Mouse (Mus musculus) embryo, embryonic 11 days (tissue): ENCODE measurements around the gene Gm7138.
A peak's percentile ranks its signal among the peaks of the same experiment; 100 is the strongest.
"Not testable (repeated sequence)": the region's sequence is repeated elsewhere in the genome, so short reads cannot be mapped to it uniquely, and the experiment has no call there.

ENCODE experiments used
- DNase-seq: peaks from one replicate; pipeline ENCODE4 v3.0.0-alpha.2; 2015

Gm7138 gene

DNA sequence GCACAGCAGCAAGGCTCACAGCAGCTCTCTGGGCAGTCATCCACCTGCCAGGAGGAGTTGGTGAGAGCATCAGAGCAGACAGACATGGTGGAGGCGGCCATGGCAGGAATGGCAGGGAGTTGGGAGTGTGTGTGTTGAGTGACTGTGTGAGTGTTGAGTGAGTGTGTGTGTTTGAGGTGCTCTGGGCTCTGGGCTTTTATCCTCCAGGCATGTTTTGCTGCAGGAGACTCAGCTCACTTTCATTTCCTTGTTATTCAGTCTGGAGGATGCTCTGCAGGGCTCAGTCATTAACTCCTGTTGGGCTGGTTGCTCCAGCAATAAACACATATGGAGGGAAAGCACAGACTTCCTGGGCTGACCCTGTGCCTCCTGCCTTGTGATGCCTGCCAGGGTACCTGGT is at the start of gene Gm7138:
TSS of gene Gm7138 (minus strand) at position 101 of the 400 bp plus-strand sequence.
- not testable (repeated sequence) for DNase-seq

DNA sequence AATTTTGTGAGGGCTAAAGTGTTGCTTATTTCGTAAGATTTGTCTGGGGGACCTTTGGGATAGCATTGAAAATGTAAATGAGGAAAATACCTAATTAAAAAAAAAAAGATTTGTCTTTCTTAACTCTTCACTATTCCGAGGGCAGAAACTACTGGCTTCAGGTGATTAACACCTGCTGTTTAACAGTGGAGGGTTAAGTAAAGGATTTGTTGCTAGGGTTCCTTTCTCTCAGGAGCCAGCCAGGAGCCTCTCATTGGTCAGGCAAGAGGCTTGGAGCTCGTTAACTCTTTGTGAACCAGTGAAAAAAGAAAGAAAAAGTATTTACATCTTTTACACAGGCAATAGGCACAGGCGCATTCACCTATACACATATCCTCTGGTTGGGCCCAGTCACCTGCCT is 42.5 kb upstream of the Gm7138 start:
- no peak for DNase-seq

DNA sequence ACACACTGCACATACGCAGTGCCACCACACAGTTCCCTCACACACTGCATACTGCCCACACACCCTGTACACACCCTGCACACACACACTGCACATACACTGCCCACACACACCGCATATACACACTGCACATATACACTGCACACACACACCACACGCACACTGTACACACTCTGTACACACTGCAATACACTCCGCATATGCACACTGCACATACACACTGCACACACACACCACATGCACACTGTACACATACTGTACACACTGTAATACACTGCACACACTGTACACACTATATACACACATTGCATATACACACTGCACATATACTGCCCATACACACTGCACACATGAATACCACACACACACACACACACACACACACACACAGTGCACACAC is 41.8 kb upstream of the Gm7138 start:
- no peak for DNase-seq

DNA sequence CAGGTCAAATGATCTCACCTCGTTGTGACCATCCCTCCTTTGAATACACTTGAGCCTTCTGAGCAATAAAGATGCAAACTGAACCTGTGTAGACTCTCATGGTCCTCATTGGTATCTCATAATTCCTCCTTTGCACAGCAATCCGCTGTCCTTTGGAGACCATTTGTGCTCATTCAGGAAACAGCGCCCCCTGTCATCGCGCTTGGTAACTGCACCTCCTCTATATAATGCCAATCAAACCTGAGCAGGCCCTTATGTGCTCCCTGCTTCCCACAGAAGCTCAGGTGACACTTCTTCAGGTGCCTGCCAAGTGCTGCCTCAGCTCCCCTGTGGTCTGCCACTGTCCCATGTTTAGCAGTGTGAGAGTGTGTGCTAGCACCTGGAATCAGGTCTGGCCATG is 38.8 kb upstream of the Gm7138 start:
- DNase-seq = peak; percentile 45

DNA sequence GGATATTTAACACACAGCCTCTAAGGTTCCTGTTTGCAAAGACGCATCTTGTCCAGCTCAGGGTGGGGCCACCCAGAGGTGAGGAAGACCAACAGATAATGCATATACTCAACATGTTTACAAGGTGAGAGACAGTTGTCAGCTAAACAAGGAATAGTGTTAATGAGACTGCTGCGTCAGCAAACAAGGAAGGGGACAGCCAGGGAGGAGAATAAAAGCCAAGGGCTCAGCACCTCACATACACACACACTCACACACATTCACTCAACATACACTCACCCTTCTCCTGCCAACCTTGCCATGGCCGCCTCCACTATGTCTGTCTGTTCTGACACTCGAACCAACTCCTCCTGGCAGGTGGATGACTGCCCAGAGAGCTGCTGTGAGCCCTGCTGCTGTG is 37.6 kb upstream of the Gm7138 start, which contains the start of gene Gm2696:
TSS of gene Gm2696 (plus strand) at position 301 of the 400 bp plus-strand sequence.
- DNase-seq = no peak

DNA sequence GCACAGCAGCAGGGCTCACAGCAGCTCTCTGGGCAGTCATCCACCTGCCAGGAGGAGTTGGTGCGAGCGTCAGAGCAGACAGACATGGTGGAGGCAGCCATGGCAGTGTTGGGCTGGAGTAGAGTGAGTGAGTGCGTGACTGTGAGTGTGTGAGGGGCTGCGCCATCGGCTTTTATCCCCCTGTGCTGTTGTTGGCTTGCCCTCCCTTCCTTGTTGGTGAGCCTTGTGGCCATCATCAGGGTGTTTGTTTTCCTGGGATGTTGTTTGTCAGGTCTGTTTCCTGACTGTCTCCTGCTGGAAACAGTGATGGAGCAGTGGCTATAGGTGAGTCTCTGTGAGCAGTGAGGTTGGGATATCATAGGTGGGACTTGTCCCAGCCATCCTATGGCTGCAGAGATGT is 35.0 kb upstream of the Gm7138 start, which contains the start of gene Gm9507:
TSS of gene Gm9507 (minus strand) at position 101 of the 400 bp plus-strand sequence.
- DNase-seq = no peak

DNA sequence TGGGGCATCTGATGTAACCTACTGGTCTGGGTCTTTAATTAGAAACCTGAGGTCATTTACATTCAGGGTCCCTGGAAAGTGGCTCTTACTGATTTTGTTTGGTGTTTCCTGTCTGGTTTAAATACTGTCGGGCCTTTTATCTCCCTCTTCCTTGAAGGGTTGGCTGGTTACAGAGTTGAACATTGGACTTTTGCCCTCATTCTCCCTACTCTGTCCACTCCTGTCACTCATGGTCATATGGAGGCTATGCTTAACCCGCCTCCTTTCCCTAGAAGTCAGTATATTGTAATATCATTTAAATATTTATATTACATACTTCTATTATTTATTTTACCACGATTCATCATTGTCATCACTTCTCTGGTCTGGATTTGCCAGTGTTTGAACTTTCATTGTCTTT is 27.4 kb upstream of the Gm7138 start:
- no peak for DNase-seq

DNA sequence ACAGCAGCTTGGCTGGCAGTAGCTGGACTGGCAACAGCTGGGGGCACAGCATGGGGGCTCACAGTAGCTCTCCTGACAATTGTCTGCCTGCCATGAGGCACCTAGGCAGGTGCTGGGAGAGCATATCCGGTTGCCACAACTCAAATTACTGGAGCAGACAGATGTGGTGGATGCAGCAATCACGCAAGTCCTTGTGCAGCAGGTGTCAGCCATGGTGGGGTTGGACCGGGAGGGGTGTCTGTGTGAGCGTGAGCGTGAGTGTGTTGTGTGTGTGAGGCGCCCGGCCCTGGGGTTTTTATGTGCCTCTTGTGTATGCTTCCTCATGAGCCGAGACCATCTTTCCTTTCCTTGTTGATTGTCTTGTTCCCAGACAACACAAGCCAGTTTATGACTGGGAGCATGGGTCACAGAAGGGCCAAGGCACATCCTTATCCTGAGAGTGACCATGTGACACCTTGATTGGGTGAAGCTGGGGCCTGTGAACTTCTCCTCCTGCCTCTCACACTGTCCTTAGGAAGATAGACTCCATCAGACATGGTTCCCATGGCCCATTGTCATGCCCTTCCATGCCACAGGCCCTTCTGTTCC is 22.3 kb upstream of the Gm7138 start, which contains the start of gene Gm19668:
TSS of gene Gm19668 (minus strand) at position 213 of the 588 bp plus-strand sequence.
- DNase-seq = no peak

DNA sequence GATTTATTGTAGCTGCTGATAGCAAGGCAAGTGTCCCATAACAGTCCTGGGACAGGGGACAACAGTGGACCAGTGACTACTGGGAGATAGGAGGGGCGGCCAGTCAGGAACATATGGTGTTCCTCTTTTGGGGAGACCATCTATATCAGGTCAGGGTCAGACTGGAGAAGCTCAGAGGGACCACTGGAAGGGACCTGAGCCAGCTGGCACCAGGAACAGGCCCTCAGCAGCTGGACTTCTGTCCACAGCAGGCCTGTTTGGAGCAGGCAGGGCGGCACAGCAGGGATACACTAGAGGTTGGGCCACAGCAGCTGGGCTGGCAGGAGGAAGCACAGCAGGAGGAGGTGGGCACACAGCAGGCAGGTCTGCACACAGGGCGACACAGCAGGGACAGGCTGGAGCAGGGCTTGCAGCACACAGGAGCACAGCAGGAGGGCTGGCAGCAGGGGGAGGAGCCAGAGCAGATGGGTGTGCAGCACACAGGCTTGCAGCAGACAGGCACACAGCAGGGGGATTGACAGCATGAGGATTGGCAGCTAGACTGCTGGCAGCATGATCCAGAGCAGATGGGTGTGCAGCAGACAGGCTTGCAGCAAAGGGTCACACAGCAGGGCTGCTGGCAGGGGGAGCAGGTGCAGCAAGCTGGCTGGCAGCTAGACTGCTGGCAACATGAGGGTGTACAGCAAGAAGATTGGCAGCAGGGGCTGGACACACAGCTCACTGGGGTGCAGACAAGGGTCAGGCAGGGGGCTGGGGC is 21.6 kb upstream of the Gm7138 start:
- not testable (repeated sequence) for DNase-seq

DNA sequence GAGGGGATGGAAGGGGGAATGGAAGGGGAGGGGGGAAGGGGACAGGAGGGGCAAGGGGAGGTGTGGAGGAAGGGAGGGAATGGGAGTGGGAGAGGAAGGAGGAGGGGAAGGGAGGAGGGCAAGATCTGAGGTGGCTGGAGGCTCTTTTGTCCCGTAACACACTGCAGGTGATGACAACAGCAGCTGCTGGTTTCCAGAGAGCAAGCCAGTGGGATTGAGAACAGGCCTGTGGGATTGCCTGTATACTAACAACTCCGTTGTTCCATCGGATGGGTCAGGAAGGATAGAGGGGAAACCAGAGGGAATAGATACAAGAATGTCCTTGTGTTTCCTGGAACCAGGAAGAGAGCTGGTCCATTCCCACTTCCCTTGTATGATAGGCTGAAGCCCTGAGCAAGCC is 20.9 kb upstream of the Gm7138 start:
- no peak for DNase-seq

DNA sequence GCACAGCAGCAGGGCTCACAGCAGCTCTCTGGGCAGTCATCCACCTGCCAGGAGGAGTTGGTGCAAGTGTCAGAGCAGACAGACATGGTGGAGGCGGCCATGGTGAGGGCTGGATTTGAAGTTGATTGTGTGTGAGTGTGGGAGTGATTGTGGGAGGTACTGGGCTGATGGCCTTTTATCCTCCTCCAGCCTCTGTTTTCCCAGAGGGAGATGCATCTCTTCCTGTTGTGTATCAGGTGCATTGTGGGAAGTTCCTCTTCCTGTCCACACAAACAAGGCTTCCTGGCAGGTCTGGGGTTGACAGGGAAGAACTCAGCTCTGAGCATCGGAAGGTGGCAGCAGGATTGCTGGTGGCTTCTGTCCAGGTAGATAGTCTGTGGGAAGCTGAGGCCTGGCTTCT is 18.2 kb upstream of the Gm7138 start, which contains the start of gene Gm9639:
TSS of gene Gm9639 (minus strand) at position 101 of the 400 bp plus-strand sequence.
- no peak for DNase-seq

DNA sequence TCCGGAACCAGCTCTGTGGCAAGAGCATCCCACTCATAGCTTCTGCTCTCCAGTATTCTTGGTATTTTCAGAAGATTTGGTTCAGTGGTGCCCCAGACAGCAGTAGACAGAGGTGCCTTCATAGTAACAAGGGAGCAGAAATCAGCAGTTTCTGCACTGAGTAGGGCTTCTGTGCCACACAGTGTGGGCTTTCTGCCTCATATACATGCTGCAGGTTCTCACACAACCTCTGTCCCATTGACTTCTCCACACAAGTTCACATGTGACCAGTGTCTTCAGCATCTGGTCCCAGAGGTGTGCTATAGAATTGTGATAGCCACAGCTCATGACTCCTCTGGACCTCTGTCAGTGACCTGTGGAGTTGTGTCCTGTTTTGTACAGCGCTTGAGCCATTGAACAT is 11.9 kb upstream of the Gm7138 start:
- no peak for DNase-seq

DNA sequence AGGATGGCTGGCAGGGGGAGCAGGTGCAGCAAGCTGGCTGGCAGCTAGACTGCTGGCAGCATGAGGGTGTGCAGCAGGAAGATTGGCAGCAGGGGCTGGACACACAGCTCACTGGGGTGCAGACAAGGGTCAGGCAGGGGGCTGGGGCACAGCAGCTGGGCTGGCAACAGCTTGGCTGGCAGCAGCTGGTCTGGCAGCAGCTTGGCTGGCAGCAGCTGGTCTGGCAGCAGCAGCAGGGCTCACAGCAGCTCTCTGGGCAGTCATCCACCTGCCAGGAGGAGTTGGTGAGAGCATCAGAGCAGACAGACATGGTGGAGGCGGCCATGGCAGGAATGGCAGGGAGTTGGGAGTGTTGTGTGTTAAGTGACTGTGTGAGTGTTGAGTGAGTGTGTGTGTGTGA is 11.1 kb upstream of the Gm7138 start, which contains the start of gene Gm7137:
TSS of gene Gm7137 (minus strand) at position 325 of the 400 bp plus-strand sequence.
- not testable (repeated sequence) for DNase-seq

DNA sequence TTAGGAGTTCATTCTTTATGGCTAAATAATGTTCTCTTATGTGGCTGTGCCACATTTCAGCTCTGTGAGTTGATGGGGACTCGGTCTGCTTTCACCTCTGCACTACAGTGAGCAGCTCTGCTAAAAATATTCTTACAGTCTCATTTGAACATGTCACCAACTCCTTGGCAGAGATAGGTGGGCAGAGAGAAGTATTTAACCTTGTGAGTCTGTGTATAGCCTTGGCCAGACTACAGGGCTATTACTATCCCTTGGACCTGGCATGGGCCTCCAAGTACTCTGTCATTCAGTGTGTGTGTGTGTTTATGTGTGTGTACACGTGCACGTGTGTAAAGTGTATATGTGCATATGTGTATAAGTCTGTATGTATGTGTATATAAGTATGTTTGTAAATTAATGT is 6.7 kb upstream of the Gm7138 start:
- not testable (repeated sequence) for DNase-seq

DNA sequence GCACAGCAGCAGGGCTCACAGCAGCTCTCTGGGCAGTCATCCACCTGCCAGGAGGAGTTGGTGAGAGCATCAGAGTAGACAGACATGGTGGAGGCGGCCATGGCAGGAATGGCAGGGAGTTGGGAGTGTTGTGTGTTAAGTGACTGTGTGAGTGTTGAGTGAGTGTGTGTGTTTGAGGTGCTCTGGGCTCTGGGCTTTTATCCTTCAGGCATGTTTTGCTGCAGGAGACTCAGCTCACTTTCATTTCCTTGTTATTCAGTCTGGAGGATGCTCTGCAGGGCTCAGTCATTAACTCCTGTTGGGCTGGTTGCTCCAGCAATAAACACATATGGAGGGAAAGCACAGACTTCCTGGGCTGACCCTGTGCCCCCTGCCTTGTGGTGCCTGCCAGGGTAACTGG is 5.7 kb upstream of the Gm7138 start, which contains the start of gene Gm3250:
TSS of gene Gm3250 (minus strand) at position 101 of the 400 bp plus-strand sequence.
- not testable (repeated sequence) for DNase-seq

DNA sequence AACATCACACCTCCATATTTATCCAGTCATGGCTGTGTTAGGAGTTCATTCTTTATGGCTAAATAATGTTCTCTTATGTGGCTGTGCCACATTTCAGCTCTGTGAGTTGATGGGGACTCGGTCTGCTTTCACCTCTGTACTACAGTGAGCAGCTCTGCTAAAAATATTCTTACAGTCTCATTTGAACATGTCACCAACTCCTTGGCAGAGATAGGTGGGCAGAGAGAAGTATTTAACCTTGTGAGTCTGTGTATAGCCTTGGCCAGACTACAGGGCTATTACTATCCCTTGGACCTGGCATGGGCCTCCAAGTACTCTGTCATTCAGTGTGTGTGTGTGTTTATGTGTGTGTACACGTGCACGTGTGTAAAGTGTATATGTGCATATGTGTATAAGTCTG is 4.6 kb downstream of the Gm7138 start:
- not testable (repeated sequence) for DNase-seq

DNA sequence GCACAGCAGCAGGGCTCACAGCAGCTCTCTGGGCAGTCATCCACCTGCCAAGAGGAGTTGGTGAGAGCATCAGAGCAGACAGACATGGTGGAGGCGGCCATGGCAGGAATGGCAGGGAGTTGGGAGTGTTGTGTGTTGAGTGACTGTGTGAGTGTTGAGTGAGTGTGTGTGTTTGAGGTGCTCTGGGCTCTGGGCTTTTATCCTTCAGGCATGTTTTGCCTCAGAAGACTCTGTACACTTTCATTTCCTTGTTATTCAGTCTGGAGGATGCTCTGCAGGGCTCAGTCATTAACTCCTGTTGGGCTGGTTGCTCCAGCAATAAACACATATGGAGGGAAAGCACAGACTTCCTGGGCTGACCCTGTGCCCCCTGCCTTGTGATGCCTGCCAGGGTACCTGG is 5.5 kb downstream of the Gm7138 start, which contains the start of gene Gm3238:
TSS of gene Gm3238 (minus strand) at position 101 of the 400 bp plus-strand sequence.
- DNase-seq = not testable (repeated sequence)

DNA sequence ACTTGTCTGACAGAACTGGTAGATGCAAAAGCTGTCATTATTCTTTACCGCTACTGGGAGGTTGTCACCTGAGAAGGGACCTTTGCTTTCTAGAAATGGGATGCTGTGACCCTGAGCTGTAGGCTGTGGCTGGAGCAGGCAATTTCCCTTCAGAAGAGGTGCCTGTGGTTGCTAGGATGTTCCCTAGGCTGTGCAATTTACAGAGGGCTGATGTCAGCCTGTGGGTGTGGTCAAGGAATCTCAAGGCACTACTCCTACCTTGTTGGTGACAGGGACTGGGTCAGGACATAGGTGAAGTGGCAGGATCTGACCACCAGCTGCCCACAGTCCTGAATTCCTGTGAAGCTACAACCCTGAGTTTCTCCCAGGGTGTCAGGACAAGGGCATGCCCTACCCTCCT is 7.0 kb downstream of the Gm7138 start:
- no peak for DNase-seq

DNA sequence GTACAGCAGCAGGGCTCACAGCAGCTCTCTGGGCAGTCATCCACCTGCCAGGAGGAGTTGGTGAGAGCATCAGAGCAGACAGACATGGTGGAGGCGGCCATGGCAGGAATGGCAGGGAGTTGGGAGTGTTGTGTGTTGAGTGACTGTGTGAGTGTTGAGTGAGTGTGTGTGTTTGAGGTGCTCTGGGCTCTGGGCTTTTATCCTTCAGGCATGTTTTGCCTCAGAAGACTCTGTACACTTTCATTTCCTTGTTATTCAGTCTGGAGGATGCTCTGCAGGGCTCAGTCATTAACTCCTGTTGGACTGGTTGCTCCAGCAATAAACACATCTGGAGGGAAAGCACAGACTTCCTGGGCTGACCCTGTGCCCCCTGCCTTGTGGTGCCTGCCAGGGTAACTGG is 17.2 kb downstream of the Gm7138 start, which contains the start of gene Gm3233:
TSS of gene Gm3233 (minus strand) at position 101 of the 400 bp plus-strand sequence.
- not testable (repeated sequence) for DNase-seq

DNA sequence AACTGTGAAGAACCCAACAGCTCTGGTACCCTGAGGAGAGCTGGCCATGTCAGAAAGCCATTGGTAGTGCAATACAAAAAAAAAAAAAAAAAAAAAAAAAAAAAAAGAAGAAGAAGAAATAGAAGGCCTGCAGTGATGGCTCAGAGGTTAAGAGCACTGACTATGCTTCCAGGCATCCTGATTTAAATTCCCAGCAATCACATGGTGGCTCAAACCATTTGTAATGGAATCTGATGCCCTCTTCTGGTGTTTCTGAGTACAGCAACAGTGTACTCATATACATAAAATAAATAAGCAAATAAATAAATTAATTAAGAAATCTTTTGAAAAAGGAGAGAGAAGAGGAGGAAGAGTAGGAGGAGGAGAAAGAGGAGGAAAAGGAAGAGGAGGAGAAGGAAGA is 23.3 kb downstream of the Gm7138 start:
- no peak for DNase-seq

DNA sequence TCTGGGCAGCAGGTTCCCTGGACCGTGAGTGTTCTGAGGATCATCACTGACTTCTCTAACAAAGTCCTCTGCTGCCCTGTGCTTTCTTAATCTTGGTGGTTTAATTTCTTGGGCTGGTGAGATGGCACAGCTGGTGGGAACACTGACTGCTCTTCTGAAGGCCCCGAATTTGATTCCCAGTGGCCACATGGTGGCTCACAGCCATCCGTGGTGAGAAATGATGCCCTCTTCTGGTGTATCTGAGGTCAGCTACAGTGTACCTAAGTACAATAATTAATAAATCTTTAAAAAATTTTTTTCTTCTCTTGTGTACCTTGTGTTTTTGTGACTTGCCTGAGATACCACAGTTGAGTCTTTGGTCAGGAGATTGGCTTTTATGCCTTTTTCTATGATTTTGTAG is 24.4 kb downstream of the Gm7138 start:
- DNase-seq = not testable (repeated sequence)

DNA sequence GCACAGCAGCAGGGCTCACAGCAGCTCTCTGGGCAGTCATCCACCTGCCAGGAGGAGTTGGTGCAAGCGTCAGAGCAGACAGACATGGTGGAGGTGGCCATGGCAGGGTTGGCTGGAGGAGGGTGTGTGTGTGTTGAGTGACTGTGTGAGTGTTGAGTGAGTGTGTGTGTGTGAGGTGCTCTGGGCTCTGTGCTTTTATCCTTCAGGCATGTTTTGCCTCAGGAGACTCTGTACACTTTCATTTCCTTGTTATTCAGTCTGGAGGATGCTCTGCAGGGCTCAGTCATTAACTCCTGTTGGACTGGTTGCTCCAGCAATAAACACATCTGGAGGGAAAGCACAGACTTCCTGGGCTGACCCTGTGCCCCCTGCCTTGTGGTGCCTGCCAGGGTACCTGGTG is 25.5 kb downstream of the Gm7138 start, which contains the start of gene Gm9736:
TSS of gene Gm9736 (minus strand) at position 101 of the 400 bp plus-strand sequence.
- not testable (repeated sequence) for DNase-seq

DNA sequence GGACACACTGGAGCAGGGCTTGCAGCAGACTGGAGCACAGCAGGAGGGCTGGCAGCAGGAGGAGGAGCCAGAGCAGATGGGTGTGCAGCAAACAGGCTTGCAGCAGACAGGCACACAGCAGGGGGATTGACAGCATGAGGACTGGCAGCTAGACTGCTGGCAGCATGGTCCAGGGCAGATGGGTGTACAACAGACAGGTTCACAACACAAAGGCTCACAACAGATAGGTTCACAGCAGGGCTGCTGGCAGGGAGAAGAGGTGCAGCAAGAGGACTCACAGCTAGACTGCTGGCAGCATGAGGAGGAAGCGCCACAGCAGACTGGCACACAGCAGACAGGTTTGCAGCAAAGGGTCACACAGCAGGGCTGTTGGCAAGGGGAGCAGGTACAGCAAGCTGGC is 26.1 kb downstream of the Gm7138 start:
- DNase-seq = not testable (repeated sequence)
